Mouse (Mus musculus): ENCODE measurements at regions not wholly inside any gene's neighbourhood (a gene's known extent, or its start where the extent isn't known, plus 50 kb on each side); places are given as distances from the start of the nearest gene placed in this dataset.

- DNase-seq (ENCODE audit: low read depth, low spot score): peak; percentile 9
These were observed 66.6 kb upstream of the Slc22a22 start for GRCm38 (mm10) chr15:57543985-57544384.

- DNase-seq (ENCODE audit: low read depth, low spot score): no peak
These were observed 65.2 kb upstream of the Slc22a22 start for GRCm38 (mm10) chr15:57542630-57543029.

DNA sequence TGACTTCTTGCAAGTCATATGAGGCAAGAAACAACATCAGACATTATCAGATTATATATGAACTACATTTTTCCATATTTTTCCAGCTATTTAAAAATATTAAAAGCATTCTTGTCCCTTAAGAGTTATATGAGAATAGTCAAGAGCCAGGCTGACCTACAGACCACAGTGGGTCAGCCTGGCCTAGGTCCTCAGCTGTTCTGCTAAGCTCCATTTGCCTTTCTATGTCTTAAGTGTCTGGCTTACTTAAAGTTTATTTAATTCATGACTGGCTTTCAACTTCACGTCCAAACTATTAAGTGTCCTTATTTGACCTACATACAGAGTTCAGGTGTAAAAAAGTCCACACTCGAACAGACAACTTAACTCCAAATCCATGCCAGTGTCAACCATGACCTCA is 58.1 kb upstream of the Slc22a22 start:
- no peak for DNase-seq (ENCODE audit: low read depth, low spot score)

Measured in telencephalon, adult 2 months (tissue).